Mouse (Mus musculus) megakaryocyte, embryonic 14.5 days (primary cell): ENCODE measurements at regions not wholly inside any gene's neighbourhood (a gene's known extent, or its start where the extent isn't known, plus 50 kb on each side); places are given as distances from the start of the nearest gene placed in this dataset.
"Not testable (repeated sequence)": the region's sequence is repeated elsewhere in the genome, so short reads cannot be mapped to it uniquely, and the experiment has no call there.

Source experiments
- H3K27me3 ChIP-seq: replicated peaks from 2 replicates; pipeline ENCODE3; 2012; ENCODE audit warnings: inconsistent platforms
- H3K36me3 ChIP-seq: replicated peaks from 2 replicates; pipeline ENCODE3; 2012; ENCODE audit warnings: low read length, inconsistent platforms, mixed read lengths
- H3K4me1 ChIP-seq: 2 replicates; pipeline ENCODE4 v1.6.1; 2012; ENCODE audit warnings: inconsistent platforms
- H3K4me3 ChIP-seq: replicated peaks from 2 replicates; pipeline ENCODE3; 2012; ENCODE audit warnings: moderate library complexity, mild to moderate bottlenecking, inconsistent platforms
- H3K9me3 ChIP-seq: 2 replicates; pipeline ENCODE4 v1.6.1; 2012; ENCODE audit warnings: inconsistent platforms
- FLI1 ChIP-seq: IDR thresholded peaks from 2 replicates; pipeline ENCODE4 v1.6.1; 2012; ENCODE audit warnings: low read length, inconsistent platforms, mixed read lengths
- GATA1 ChIP-seq: IDR thresholded peaks from 3 replicates; pipeline ENCODE4 v1.6.1; 2012; ENCODE audit warnings: mixed read lengths, low read length, inconsistent platforms, borderline replicate concordance

- Histone ChIP-seq H3K36me3 (no peaks in the 10 kb centered on the region), H3K4me1 (no peaks in the 10 kb centered on the region), H3K27me3 (no peaks in the 10 kb centered on the region), H3K9me3 (no peaks in the 10 kb centered on the region), H3K4me3 (no peak overlapping the region)
- TF ChIP-seq GATA1: no peak
- no peak for TF ChIP-seq FLI1
These were observed 530.2 kb upstream of the Pdcd1 start for GRCm38 (mm10) chr1:94582526-94582925.

GRCm38 (mm10) chr1:94581650-94582405, 529.5 kb upstream of the Pdcd1 start:
- TF ChIP-seq GATA1 (no peak), FLI1 (no peak)
- Histone ChIP-seq H3K4me3 (no peak overlapping the region), H3K9me3 (no peaks in the 10 kb centered on the region), H3K4me1 (no peaks in the 10 kb centered on the region), H3K27me3 (no peaks in the 10 kb centered on the region), H3K36me3 (no peaks in the 10 kb centered on the region)

- Histone ChIP-seq H3K4me3 (no peak overlapping the region), H3K36me3 (no peaks in the 10 kb centered on the region), H3K27me3 (no peaks in the 10 kb centered on the region), H3K4me1 (no peaks in the 10 kb centered on the region), H3K9me3 (no peaks in the 10 kb centered on the region)
- TF ChIP-seq FLI1 (no peak), GATA1 (no peak)
These were observed 480.6 kb upstream of the Pdcd1 start for GRCm38 (mm10) chr1:94532773-94533541.

- TF ChIP-seq GATA1: no peak
- no peak for TF ChIP-seq FLI1
- Histone ChIP-seq H3K27me3 (no peaks in the 10 kb centered on the region), H3K4me1 (no peaks in the 10 kb centered on the region), H3K36me3 (no peaks in the 10 kb centered on the region), H3K9me3 (0 out of 2 replicates have a peak, but pooled peaks cover 2% of the 10 kb centered on the region), H3K4me3 (no peak overlapping the region)
These were observed 451.7 kb upstream of the Pdcd1 start for GRCm38 (mm10) chr1:94504080-94504520.

GRCm38 (mm10) chr1:94503379-94504079, 451.2 kb upstream of the Pdcd1 start:
- H3K4me1 ChIP-seq: no peaks in the 10 kb centered on the region
- no peaks in the 10 kb centered on the region for H3K27me3 ChIP-seq
- H3K9me3 ChIP-seq: 0 out of 2 replicates have a peak, but pooled peaks cover 2% of the 10 kb centered on the region
- no peak overlapping the region for H3K4me3 ChIP-seq
- TF ChIP-seq FLI1: no peak
- no peaks in the 10 kb centered on the region for H3K36me3 ChIP-seq

- TF ChIP-seq GATA1 (no peak), FLI1 (no peak)
- no peak overlapping the region for H3K4me3 ChIP-seq
- H3K9me3 ChIP-seq: no peaks in the 10 kb centered on the region
- H3K27me3 ChIP-seq: no peaks in the 10 kb centered on the region
- no peaks in the 10 kb centered on the region for H3K4me1 ChIP-seq
- H3K36me3 ChIP-seq: no peaks in the 10 kb centered on the region
These were observed 449.9 kb upstream of the Pdcd1 start for GRCm38 (mm10) chr1:94502066-94502861.

GRCm38 (mm10) chr1:94496992-94497391, 444.6 kb upstream of the Pdcd1 start:
- TF ChIP-seq FLI1: no peak
- no peak for TF ChIP-seq GATA1
- Histone ChIP-seq H3K4me3 (no peak overlapping the region), H3K27me3 (no peaks in the 10 kb centered on the region), H3K4me1 (no peaks in the 10 kb centered on the region), H3K36me3 (no peaks in the 10 kb centered on the region), H3K9me3 (0 out of 2 replicates have a peak, but pooled peaks cover 5% of the 10 kb centered on the region)

- no peaks in the 10 kb centered on the region for H3K27me3 ChIP-seq
- no peaks in the 10 kb centered on the region for H3K4me1 ChIP-seq
- no peak overlapping the region for H3K4me3 ChIP-seq
- no peaks in the 10 kb centered on the region for H3K36me3 ChIP-seq
- H3K9me3 ChIP-seq: 0 out of 2 replicates have a peak, but pooled peaks cover 5% of the 10 kb centered on the region
- TF ChIP-seq GATA1 (no peak), FLI1 (no peak)
These were observed 444.0 kb upstream of the Pdcd1 start for GRCm38 (mm10) chr1:94496341-94496740.

- no peaks in the 10 kb centered on the region for H3K36me3 ChIP-seq
- no peaks in the 10 kb centered on the region for H3K27me3 ChIP-seq
- no peak for TF ChIP-seq GATA1
- TF ChIP-seq FLI1: no peak
- H3K4me1 ChIP-seq: no peaks in the 10 kb centered on the region
- no peak overlapping the region for H3K4me3 ChIP-seq
- no peaks in the 10 kb centered on the region for H3K9me3 ChIP-seq
These were observed 434.7 kb upstream of the Pdcd1 start for GRCm38 (mm10) chr1:94487062-94487461.

GRCm38 (mm10) chr1:94469834-94470233, 417.5 kb upstream of the Pdcd1 start:
- not testable (repeated sequence) for H3K27me3 ChIP-seq

More at GRCm38 (mm10) chr1:94469834-94470233, 417.5 kb upstream of the Pdcd1 start:
- H3K9me3 ChIP-seq, H3K4me3 ChIP-seq, H3K36me3 ChIP-seq, H3K4me1 ChIP-seq: not testable (repeated sequence)
